Mouse (Mus musculus): ENCODE measurements at regions not wholly inside any gene's neighbourhood (a gene's known extent, or its start where the extent isn't known, plus 50 kb on each side); places are given as distances from the start of the nearest gene placed in this dataset.

DNA sequence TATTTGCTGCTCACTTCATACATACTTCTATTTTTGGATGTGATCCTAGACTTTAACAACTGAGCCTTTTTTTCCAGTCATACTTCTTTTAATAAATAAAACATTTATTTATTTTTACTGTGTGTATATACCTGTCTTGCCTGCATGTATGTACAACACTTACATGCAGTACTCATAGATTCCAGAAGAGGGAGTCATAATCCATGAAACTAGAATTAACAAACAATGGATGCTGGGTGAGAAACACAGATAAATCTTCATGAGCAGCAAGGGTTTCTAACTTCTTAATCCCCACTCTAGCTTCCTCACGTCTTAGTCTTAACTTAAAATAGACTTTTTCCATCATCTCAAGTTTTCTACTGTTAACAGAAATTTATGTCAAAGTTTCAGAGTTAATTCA, 1253.7 kb upstream of the Nr2f1 start:
- Histone ChIP-seq H3K4me1 (no peaks in the 10 kb centered on the region), H3K4me3 (no peak overlapping the region), H3K27ac (replicated peaks) (no peak overlapping the region), H3K9ac (replicated peaks) (no peak overlapping the region), H3K36me3 (no peaks in the 10 kb centered on the region), H3K27me3 (no peaks in the 10 kb centered on the region), H3K4me2 (replicated peaks) (no peak overlapping the region), H3K9me3 (no peaks in the 10 kb centered on the region)
- ATAC-seq (replicated peaks), result no peak
- 82% methylated on average over 1 of the region's 1 CpGs for WGBS

DNA sequence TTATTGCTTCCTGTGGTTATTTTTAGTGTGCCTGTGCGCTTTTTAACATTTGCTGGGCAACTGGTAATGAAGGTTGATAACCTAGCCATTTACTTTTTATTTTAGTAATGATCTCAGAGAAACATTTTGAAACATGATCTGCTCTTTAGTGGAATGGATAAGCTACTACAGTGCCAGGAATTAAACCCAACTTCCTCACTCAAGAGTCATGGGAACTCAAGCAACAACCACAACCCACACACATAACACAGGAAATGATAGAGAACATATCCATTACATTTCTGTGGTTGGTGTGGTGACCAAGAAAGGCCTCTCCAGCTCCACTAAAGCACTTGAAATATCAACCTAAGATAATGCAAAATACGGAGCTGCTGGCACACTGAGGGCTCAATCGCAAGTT, 1243.6 kb upstream of the Nr2f1 start:
- Histone ChIP-seq H3K36me3 (no peaks in the 10 kb centered on the region), H3K27ac (replicated peaks) (no peak overlapping the region), H3K4me1 (no peaks in the 10 kb centered on the region), H3K27me3 (no peaks in the 10 kb centered on the region), H3K4me2 (replicated peaks) (no peak overlapping the region), H3K4me3 (no peak overlapping the region), H3K9ac (replicated peaks) (no peak overlapping the region), H3K9me3 (no peaks in the 10 kb centered on the region)
- no peak for ATAC-seq (replicated peaks)
- 92% methylated on average over 3 of the region's 3 CpGs for WGBS

DNA sequence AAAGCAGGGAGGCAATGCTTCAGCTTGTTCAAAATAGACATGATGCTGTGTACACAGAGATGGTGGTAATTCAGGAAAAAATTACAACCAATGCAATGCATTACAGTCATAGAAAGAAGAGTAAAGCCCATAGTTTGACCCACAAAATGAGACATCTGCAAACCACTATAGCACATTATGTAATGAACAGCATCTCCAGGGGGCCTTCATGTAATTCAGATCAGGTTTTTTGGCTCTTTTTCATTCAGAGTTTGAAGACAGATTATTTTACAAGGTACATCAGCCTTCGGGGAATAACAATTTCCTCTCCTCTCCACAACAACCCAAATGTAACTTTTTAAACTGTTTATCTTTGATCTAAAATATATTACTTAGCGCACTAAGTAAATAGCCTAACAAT, 1243.1 kb upstream of the Nr2f1 start:
- no peak overlapping the region for H3K9ac ChIP-seq (replicated peaks)
- no peak for ATAC-seq (replicated peaks)
- no peak overlapping the region for H3K27ac ChIP-seq (replicated peaks)
- H3K4me2 ChIP-seq (replicated peaks), result no peak overlapping the region
- H3K4me1 ChIP-seq, result no peaks in the 10 kb centered on the region
- WGBS, result 83% methylated on average over 2 of the region's 2 CpGs
- no peaks in the 10 kb centered on the region for H3K36me3 ChIP-seq
- H3K27me3 ChIP-seq, result no peaks in the 10 kb centered on the region
- H3K9me3 ChIP-seq, result no peaks in the 10 kb centered on the region
- H3K4me3 ChIP-seq, result no peak overlapping the region

DNA sequence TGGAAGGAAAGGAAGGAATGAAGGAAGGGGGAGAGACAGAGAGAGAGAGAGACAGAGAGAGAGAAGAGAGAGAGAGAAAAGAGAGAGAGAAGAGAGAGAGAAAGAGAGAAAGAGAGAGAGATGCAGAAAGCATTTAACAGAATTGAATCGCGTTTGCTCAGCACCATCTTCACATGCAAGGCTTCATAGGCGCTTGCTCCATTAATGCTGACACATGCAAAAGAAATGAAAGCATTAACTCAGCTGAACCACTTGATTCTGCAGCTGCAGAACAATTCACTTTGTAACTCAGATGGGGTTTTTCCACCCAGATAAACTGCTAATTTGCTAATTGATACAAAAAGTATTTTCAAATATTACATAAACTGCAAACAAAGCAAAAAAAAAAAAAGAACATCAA, 1231.9 kb upstream of the Nr2f1 start:
- peaks cover 8% of the 10 kb centered on the region for H3K4me1 ChIP-seq
- H3K4me2 ChIP-seq (replicated peaks), result no peak overlapping the region
- WGBS, result 4% methylated on average over 3 of the region's 3 CpGs
- 0 out of 2 replicates have a peak, but pooled peaks cover 3% of the 10 kb centered on the region for H3K27me3 ChIP-seq
- no peaks in the 10 kb centered on the region for H3K9me3 ChIP-seq
- H3K4me3 ChIP-seq, result no peak overlapping the region
- ATAC-seq (replicated peaks), result peak; percentile 77
- H3K9ac ChIP-seq (replicated peaks), result no peak overlapping the region
- H3K36me3 ChIP-seq, result no peaks in the 10 kb centered on the region
- H3K27ac ChIP-seq (replicated peaks), result no peak overlapping the region

DNA sequence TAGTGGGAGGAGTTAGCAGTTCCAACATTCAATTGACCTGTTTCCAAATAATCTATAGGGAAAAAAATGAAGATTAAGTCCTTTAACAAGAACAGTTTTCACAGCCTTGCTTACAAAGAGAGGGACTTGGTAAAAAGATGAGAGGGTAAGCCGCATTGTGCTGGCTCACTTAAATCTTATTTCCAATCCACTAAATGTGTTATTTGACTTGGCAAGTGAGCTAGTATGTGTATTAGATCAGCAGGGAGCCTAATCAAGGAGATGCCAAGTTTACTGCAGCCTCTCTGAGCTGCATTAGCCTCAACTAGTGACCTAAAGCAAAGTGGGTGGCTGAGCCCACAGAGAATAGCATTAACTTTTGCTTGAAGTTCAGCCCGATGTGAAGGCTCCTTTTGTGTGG, 1231.4 kb upstream of the Nr2f1 start:
- Histone ChIP-seq H3K4me2 (replicated peaks) (no peak overlapping the region), H3K36me3 (no peaks in the 10 kb centered on the region), H3K27ac (replicated peaks) (no peak overlapping the region), H3K9ac (replicated peaks) (no peak overlapping the region), H3K27me3 (0 out of 2 replicates have a peak, but pooled peaks cover 3% of the 10 kb centered on the region), H3K9me3 (no peaks in the 10 kb centered on the region), H3K4me3 (no peak overlapping the region), H3K4me1 (peaks cover 8% of the 10 kb centered on the region)
- peak; percentile 86 for ATAC-seq (replicated peaks)
- whole genome bisulfite sequencing, result 3% methylated on average over 2 of the region's 2 CpGs

DNA sequence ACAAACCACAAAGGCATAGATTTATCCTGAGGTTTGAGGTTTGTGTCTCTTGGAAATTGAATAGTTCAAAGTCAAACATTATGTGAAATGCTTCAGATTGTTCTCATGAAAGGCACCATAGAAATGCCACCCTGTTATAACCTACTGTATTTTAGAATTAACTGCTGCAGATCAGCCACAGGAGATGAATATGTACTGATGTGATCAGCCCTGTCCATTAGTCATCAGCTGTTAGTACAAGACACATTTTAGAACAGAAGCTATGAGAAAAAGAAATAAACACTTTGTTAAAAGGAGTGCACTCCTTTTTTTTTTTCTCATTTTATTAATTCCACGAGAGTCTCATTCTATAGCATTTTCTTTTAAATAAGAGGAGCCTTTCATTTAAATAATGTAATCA, 1231.0 kb upstream of the Nr2f1 start:
- H3K9me3 ChIP-seq, result no peaks in the 10 kb centered on the region
- 2% methylated on average over 1 of the region's 1 CpGs for WGBS
- no peak for ATAC-seq (replicated peaks)
- no peak overlapping the region for H3K4me2 ChIP-seq (replicated peaks)
- no peak overlapping the region for H3K4me3 ChIP-seq
- no peak overlapping the region for H3K27ac ChIP-seq (replicated peaks)
- H3K36me3 ChIP-seq, result no peaks in the 10 kb centered on the region
- H3K9ac ChIP-seq (replicated peaks), result no peak overlapping the region
- H3K27me3 ChIP-seq, result 0 out of 2 replicates have a peak, but pooled peaks cover 3% of the 10 kb centered on the region
- H3K4me1 ChIP-seq, result peaks cover 8% of the 10 kb centered on the region

DNA sequence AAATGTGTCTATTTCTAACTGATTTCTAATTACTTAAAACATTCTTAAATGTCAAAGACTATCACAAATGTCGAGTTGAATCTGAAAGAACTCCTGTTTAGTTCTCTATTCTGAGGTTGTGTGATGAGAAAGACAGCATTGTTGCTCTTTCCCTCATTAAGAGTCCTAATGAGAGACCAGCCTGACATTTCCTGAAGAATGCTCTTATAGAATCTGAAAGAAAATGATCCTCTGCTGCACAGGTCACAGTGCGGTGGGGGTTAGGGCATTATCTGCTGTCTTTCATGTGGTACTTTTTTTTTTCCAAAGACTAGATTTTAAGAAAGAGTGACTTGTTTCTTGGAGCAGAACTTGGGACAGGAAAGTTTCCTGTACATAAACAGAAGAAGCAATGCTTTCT, 1218.3 kb upstream of the Nr2f1 start:
- no peak for ATAC-seq (replicated peaks)
- Histone ChIP-seq H3K36me3 (no peaks in the 10 kb centered on the region), H3K4me3 (no peak overlapping the region), H3K4me2 (replicated peaks) (no peak overlapping the region), H3K27ac (replicated peaks) (no peak overlapping the region), H3K27me3 (no peaks in the 10 kb centered on the region), H3K4me1 (no peaks in the 10 kb centered on the region), H3K9me3 (no peaks in the 10 kb centered on the region), H3K9ac (replicated peaks) (no peak overlapping the region)
- 8% methylated on average over 2 of the region's 2 CpGs for WGBS

DNA sequence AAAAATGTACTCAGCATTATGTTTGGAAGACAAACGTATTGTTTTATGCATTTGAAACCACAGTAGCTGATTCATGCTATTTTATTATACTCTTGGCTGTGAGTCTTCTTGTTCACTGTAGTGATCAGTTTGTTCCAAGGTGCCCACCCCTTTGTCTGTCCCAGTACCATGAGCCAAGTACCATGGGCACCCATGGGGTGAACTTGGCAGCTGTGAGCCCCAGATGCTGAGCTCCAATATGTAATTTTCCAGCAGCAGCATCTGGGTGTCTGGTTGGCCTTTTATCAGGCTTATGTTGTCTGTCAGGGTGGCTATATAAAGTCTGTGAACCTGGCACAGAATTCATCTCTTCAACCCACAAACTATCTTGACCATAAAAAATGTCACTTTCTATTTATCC, 1200.5 kb upstream of the Nr2f1 start:
- no peak overlapping the region for H3K4me2 ChIP-seq (replicated peaks)
- H3K4me3 ChIP-seq, result no peak overlapping the region
- H3K27ac ChIP-seq (replicated peaks), result no peak overlapping the region
- WGBS, result 73% methylated on average over 1 of the region's 1 CpGs
- H3K27me3 ChIP-seq, result no peaks in the 10 kb centered on the region
- H3K36me3 ChIP-seq, result no peaks in the 10 kb centered on the region
- H3K4me1 ChIP-seq, result no peaks in the 10 kb centered on the region
- H3K9ac ChIP-seq (replicated peaks), result no peak overlapping the region
- H3K9me3 ChIP-seq, result no peaks in the 10 kb centered on the region
- no peak for ATAC-seq (replicated peaks)

DNA sequence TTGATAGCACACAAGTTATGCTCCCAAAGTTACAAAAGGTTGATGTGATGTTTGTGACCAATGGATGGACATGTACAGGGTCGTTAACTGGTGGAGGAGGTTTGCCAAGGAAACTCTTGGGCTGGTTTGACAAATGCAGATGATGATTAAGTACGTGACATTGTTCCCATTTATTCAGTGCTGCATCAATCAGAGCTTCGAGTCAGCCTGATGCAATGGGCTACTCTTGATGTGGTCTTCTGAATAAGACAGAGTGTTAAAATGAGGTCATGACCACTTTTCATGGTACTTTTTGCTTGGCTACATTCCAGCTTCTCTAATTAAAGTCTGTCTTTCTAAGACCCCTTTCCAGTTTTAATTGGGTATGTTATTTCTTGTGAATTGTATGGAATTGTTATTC, 1194.4 kb upstream of the Nr2f1 start:
- 9% methylated on average over 3 of the region's 3 CpGs for WGBS
- no peaks in the 10 kb centered on the region for H3K9me3 ChIP-seq
- peak; percentile 89 for ATAC-seq (replicated peaks)

DNA sequence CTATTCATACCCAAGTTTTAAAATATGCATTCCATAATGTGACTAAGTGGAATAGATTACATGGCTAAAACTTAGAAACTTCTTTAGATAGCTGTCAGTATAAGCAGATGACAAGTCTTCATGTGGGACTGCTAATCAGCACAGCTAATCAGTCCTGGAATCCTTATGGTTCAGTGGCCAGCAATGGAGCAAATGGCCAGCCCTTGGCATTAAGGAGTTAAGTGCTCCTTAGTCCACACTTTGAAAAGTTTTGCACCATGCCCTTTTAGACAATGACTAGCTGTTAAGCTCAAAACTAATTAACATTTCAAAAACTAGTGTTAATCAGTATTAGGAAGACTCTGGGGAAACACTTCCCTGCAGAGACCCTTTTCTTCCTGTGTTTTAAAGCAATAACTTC, 1188.4 kb upstream of the Nr2f1 start:
- peak; percentile 79 for ATAC-seq (replicated peaks)
- H3K9ac ChIP-seq (replicated peaks), result no peak overlapping the region
- H3K36me3 ChIP-seq, result no peaks in the 10 kb centered on the region
- H3K9me3 ChIP-seq, result no peaks in the 10 kb centered on the region
- peaks cover 3% of the 10 kb centered on the region; the same call in 1 of the 2 replicates for H3K4me1 ChIP-seq
- no peaks in the 10 kb centered on the region for H3K27me3 ChIP-seq
- no peak overlapping the region for H3K4me2 ChIP-seq (replicated peaks)
- H3K4me3 ChIP-seq, result no peak overlapping the region
- no peak overlapping the region for H3K27ac ChIP-seq (replicated peaks)

More for the DNA sequence above, 1194.4 kb upstream of the Nr2f1 start:
- Histone ChIP-seq H3K4me2 (replicated peaks) (no peak overlapping the region), H3K27me3 (no peaks in the 10 kb centered on the region), H3K9ac (replicated peaks) (no peak overlapping the region), H3K4me3 (no peak overlapping the region), H3K27ac (replicated peaks) (no peak overlapping the region), H3K36me3 (no peaks in the 10 kb centered on the region), H3K4me1 (0 out of 2 replicates have a peak, but pooled peaks cover 5% of the 10 kb centered on the region)

DNA sequence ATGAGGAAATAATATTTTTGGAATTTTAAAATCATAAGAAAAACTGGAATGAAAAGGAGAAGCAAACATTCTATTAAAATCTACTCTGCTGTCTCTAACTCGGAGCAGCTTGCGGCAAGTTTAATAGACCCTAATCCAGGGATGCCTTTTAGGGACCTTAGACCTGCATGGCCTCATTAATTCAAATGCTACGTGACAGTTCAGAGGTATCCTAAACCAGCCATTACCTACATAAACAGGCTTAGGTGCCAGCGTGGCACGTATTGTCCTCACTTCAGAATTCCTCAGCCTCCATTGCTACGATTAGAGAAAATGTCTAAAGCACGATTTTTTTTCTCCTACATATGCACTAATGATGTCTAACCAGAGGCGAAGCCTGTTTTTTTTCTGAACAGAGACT, 1141.9 kb upstream of the Nr2f1 start:
- ATAC-seq (replicated peaks), result no peak
- Histone ChIP-seq H3K4me1 (peaks cover 14% of the 10 kb centered on the region; the same call in 1 of the 2 replicates), H3K27ac (replicated peaks) (no peak overlapping the region), H3K36me3 (no peaks in the 10 kb centered on the region), H3K27me3 (no peaks in the 10 kb centered on the region), H3K9me3 (no peaks in the 10 kb centered on the region), H3K4me3 (no peak overlapping the region), H3K9ac (replicated peaks) (no peak overlapping the region), H3K4me2 (replicated peaks) (no peak overlapping the region)
- 43% methylated on average over 8 of the region's 8 CpGs for WGBS

DNA sequence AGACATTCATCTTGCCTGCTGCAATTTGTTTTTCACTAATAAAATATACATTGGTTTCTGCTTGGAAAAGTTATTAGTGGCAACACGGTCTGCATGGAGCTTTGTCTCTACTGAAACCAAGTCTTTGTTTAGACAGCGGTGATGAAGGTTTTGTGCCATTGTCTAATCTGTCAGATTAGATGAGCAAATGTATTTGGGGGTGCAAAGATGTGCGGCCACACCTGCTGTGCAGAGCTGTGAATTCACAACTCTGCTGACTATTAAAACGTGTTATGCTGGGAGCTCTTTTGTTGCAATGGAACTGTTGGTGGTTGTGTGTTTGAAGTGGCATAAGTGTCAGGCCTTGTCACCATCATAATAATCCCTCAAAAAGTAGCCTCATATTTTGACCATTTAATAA, 1140.9 kb upstream of the Nr2f1 start:
- no peaks in the 10 kb centered on the region for H3K9me3 ChIP-seq
- H3K4me3 ChIP-seq, result no peak overlapping the region
- 0 out of 2 replicates have a peak, but pooled peaks have one; percentile 32 for ATAC-seq (replicated peaks)
- H3K27ac ChIP-seq (replicated peaks), result no peak overlapping the region
- H3K4me2 ChIP-seq (replicated peaks), result no peak overlapping the region
- H3K4me1 ChIP-seq, result 0 out of 2 replicates have a peak, but pooled peaks cover 9% of the 10 kb centered on the region
- no peaks in the 10 kb centered on the region for H3K27me3 ChIP-seq
- WGBS, result 7% methylated on average over 4 of the region's 4 CpGs
- H3K9ac ChIP-seq (replicated peaks), result no peak overlapping the region
- H3K36me3 ChIP-seq, result no peaks in the 10 kb centered on the region

DNA sequence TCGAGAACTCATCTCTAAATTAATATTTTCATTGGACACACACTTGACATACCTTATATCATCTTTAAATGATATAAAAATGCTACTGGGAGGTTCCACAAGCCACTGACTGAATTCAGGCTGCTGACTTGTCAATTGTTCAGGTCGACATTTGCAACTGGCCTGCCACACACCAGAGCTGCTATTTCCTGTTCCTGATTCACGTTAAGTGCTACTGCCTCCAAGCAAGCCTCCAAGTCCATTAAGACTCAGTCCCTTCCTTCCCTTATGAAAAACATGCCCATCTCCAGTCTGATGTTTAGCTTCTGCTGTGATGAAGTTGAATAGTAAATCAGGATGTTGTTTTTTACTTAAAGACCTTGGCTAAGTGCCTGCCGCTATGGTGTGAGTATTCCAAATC, 1140.2 kb upstream of the Nr2f1 start:
- WGBS, result 46% methylated on average over 4 of the region's 4 CpGs
- ATAC-seq (replicated peaks), result no peak

More for the DNA sequence above, 1140.2 kb upstream of the Nr2f1 start:
- Histone ChIP-seq H3K4me1 (0 out of 2 replicates have a peak, but pooled peaks cover 9% of the 10 kb centered on the region), H3K4me3 (no peak overlapping the region), H3K27ac (replicated peaks) (no peak overlapping the region), H3K27me3 (no peaks in the 10 kb centered on the region), H3K9ac (replicated peaks) (no peak overlapping the region), H3K4me2 (replicated peaks) (no peak overlapping the region), H3K36me3 (no peaks in the 10 kb centered on the region), H3K9me3 (no peaks in the 10 kb centered on the region)

Data from forebrain, embryonic 15.5 days (tissue).